Comparison of ENCODE assay signal across 16 mouse cellular contexts in genomic region chr17:35543412-35543861, GRCm38 (mm10). TPM values are rescaled to one million over a fixed set of nuclear protein-coding genes. Genes with fewer than 3 reads are reported as not detected.
DNase-seq lines count a peak whose midpoint lies in the region; ATAC-seq and TF ChIP-seq lines count a peak whose summit lies in the region.
"Had no signal": no experiment of that assay in that cellular context is flagged by ENCODE, and none has a peak within 500 bp of the region (broad histone marks: within the 10 kb centered on the region; RNA-seq: fewer than 3 reads in every experiment).

No protein-coding gene starts in this region.

- ATAC-seq in lung, postnatal 0 days: peak; percentile 58
- peak; percentile 51 for ATAC-seq in hindbrain, embryonic 16.5 days
- ATAC-seq in CD4-positive, CD25-positive, alpha-beta regulatory T cell, adult 4 months: no peak
- ATAC-seq: activated CD4-positive, CD25-positive, alpha-beta regulatory T cell, adult 4 months; inflammation-experienced regulatory T-cells, adult 6 months had no signal

- intact Hi-C loops in gastrocnemius, adult 2 months (cut with DNase I): no loop called here

- H3K27me3 ChIP-seq in lung, postnatal 0 days (replicated peaks; ENCODE audit: insufficient read depth, low read length): no peaks in the 10 kb centered on the region
- H3K27me3 ChIP-seq in hindbrain, embryonic 16.5 days (replicated peaks; ENCODE audit: control insufficient read depth, insufficient read depth, low read length): no peaks in the 10 kb centered on the region
- H3K27me3 ChIP-seq: embryonic facial prominence, embryonic 12.5 days had no signal

- no peak overlapping the region for H3K9ac ChIP-seq in lung, postnatal 0 days (replicated peaks; ENCODE audit: low read depth)
- no peak overlapping the region for H3K9ac ChIP-seq in hindbrain, embryonic 16.5 days (ENCODE audit: low read depth, low read length)
- H3K9ac ChIP-seq: embryonic facial prominence, embryonic 12.5 days had no signal

- no peak for TF ChIP-seq EP300 in lung, postnatal 0 days (IDR thresholded peaks at IDR 0.05)

- peaks cover 4% of the 10 kb centered on the region; the same call in 1 of the 2 replicates for H3K4me1 ChIP-seq in lung, postnatal 0 days (ENCODE audit: insufficient read depth, low read depth, low read length)
- 0 out of 2 replicates have a peak, but pooled peaks cover 3% of the 10 kb centered on the region for H3K4me1 ChIP-seq in hindbrain, embryonic 16.5 days (ENCODE audit: control insufficient read depth, insufficient read depth, low read depth, low read length)

- H3K4me2 ChIP-seq in lung, postnatal 0 days (replicated peaks; ENCODE audit: low read depth, low read length): no peak overlapping the region
- H3K4me2 ChIP-seq in hindbrain, embryonic 16.5 days (ENCODE audit: low read length): peak overlapping the region; percentile 30
- H3K4me2 ChIP-seq: embryonic facial prominence, embryonic 12.5 days had no signal

- no peak for DNase-seq in gastrocnemius, adult 2 months
- DNase-seq in gastrocnemius, postnatal 4 days (ENCODE audit: low spot score in 2 of 2): no peak
- DNase-seq in lung, postnatal 0 days (ENCODE audit: low spot score): peak; percentile 60
- DNase-seq in lung, adult 18-20 months: no peak
- DNase-seq in urinary bladder, postnatal 14 days (ENCODE audit: low spot score): no peak
- no peak for DNase-seq in layer of hippocampus, postnatal 10 days (ENCODE audit: low spot score in 2 of 2)

- no peaks in the 10 kb centered on the region for H3K9me3 ChIP-seq in lung, postnatal 0 days (ENCODE audit: low read length)
- H3K9me3 ChIP-seq in hindbrain, embryonic 16.5 days (ENCODE audit: control insufficient read depth, low read length): no peaks in the 10 kb centered on the region
- H3K9me3 ChIP-seq: embryonic facial prominence, embryonic 12.5 days had no signal

- WGBS in lung, postnatal 0 days: 38% methylated on average over 14 of the region's 14 CpGs
- 13% methylated on average over 14 of the region's 14 CpGs for WGBS in hindbrain, embryonic 16.5 days

- H3K4me3 ChIP-seq in gastrocnemius, adult 2 months: peak overlapping the region; percentile 35; the same call in 1 of the 2 replicates
- H3K4me3 ChIP-seq in lung, postnatal 0 days (ENCODE audit: low read depth, low read length): no peak overlapping the region
- H3K4me3 ChIP-seq in hindbrain, embryonic 16.5 days (ENCODE audit: low read length): no peak overlapping the region
- H3K4me3 ChIP-seq: embryonic facial prominence, embryonic 12.5 days had no signal

- H3K36me3 ChIP-seq in lung, postnatal 0 days (ENCODE audit: insufficient read depth, low read length): no peaks in the 10 kb centered on the region
- no peaks in the 10 kb centered on the region for H3K36me3 ChIP-seq in hindbrain, embryonic 16.5 days (ENCODE audit: control insufficient read depth, insufficient read depth, low read length)
- H3K36me3 ChIP-seq: embryonic facial prominence, embryonic 12.5 days had no signal

- no peak overlapping the region for H3K27ac ChIP-seq in gastrocnemius, adult 2 months
- H3K27ac ChIP-seq in lung, postnatal 0 days (ENCODE audit: low read length): no peak overlapping the region
- no peak overlapping the region for H3K27ac ChIP-seq in hindbrain, embryonic 16.5 days (ENCODE audit: low read depth, low read length)
- H3K27ac ChIP-seq: embryonic facial prominence, embryonic 12.5 days had no signal

- TF ChIP-seq CTCF in gastrocnemius, adult 2 months (IDR thresholded peaks at IDR 0.05): no peak
- no peak for TF ChIP-seq CTCF in lung, postnatal 0 days (IDR thresholded peaks at IDR 0.05)

RNA-seq across cellular contexts. Expression of gene Cdsn, which starts 8.5 kb away (rescaled TPM):
- total RNA-seq in gastrocnemius, adult 2 months (2021): not detected
- total RNA-seq in gastrocnemius, postnatal 4 days (2021): under 1 TPM; 0.29 to 0.39 TPM
- 0.04 TPM in 1 of 2 replicates, not detected in the other for polyA plus RNA-seq in lung, postnatal 0 days (2015; fragmentation: Nextera tagmentation; extraction: Ambion mirVana)
- polyA plus RNA-seq in hindbrain, embryonic 16.5 days (2015; fragmentation: Nextera tagmentation; extraction: Ambion mirVana): 0.19 and 0.28 TPM in 2 replicates
- polyA plus RNA-seq in CD4-positive, CD25-positive, alpha-beta regulatory T cell, adult 4 months (2017; shearing (Covaris generic)): not detected
- under 1 TPM; 0.51 to 0.78 TPM for total RNA-seq in layer of hippocampus, postnatal 10 days (2021)
- total RNA-seq: liver, adult 2 months had no signal
- polyA plus RNA-seq: activated CD4-positive, CD25-positive, alpha-beta regulatory T cell, adult 4 months; inflammation-experienced regulatory T-cells, adult 6 months; liver, adult 2 months had no signal

RNA-seq across cellular contexts. Expression of gene Psors1c2, which starts 10.4 kb away (rescaled TPM):
- not detected for total RNA-seq in gastrocnemius, adult 2 months (2021)
- not detected for total RNA-seq in gastrocnemius, postnatal 4 days (2021)
- not detected in 2 replicates for polyA plus RNA-seq in lung, postnatal 0 days (2015; fragmentation: Nextera tagmentation; extraction: Ambion mirVana)
- 0.94 and 1.1 TPM in 2 replicates for polyA plus RNA-seq in hindbrain, embryonic 16.5 days (2015; fragmentation: Nextera tagmentation; extraction: Ambion mirVana)
- under 1 TPM in 1 of 2 experiments, not detected in 1; 0.65 TPM for polyA plus RNA-seq in CD4-positive, CD25-positive, alpha-beta regulatory T cell, adult 4 months (2017; shearing (Covaris generic))
- not detected for total RNA-seq in layer of hippocampus, postnatal 10 days (2021)
- total RNA-seq: liver, adult 2 months had no signal
- polyA plus RNA-seq: activated CD4-positive, CD25-positive, alpha-beta regulatory T cell, adult 4 months; liver, adult 2 months had no signal

RNA-seq across cellular contexts. Expression of gene 2300002M23Rik, which starts 23.8 kb away (rescaled TPM):
- total RNA-seq in gastrocnemius, adult 2 months (2021): not detected
- total RNA-seq in gastrocnemius, postnatal 4 days (2021): not detected
- polyA plus RNA-seq in lung, postnatal 0 days (2015; fragmentation: Nextera tagmentation; extraction: Ambion mirVana): not detected in 2 replicates
- polyA plus RNA-seq in hindbrain, embryonic 16.5 days (2015; fragmentation: Nextera tagmentation; extraction: Ambion mirVana): 0.11 and 0.12 TPM in 2 replicates
- polyA plus RNA-seq in CD4-positive, CD25-positive, alpha-beta regulatory T cell, adult 4 months (2017; shearing (Covaris generic)): not detected
- not detected for total RNA-seq in layer of hippocampus, postnatal 10 days (2021)
- total RNA-seq: layer of hippocampus, adult 18-20 months; liver, adult 2 months had no signal
- polyA plus RNA-seq: activated CD4-positive, CD25-positive, alpha-beta regulatory T cell, adult 4 months; C2C12; embryonic facial prominence, embryonic 12.5 days; frontal cortex, adult 2 months; inflammation-experienced regulatory T-cells, adult 6 months; liver, adult 2 months; stomach, embryonic 14.5 days had no signal

RNA-seq across cellular contexts. Expression of gene Cchcr1, which starts 26.5 kb away (rescaled TPM):
- total RNA-seq in gastrocnemius, adult 2 months (2021): 1 to 10 TPM; 1.7 TPM
- total RNA-seq in gastrocnemius, postnatal 4 days (2021): 10 to 100 TPM; 13.8 to 15.0 TPM
- 5.1 and 5.9 TPM in 2 replicates for polyA plus RNA-seq in lung, postnatal 0 days (2015; fragmentation: Nextera tagmentation; extraction: Ambion mirVana)
- 5.8 and 6.3 TPM in 2 replicates for polyA plus RNA-seq in hindbrain, embryonic 16.5 days (2015; fragmentation: Nextera tagmentation; extraction: Ambion mirVana)
- polyA plus RNA-seq in CD4-positive, CD25-positive, alpha-beta regulatory T cell, adult 4 months (2017; shearing (Covaris generic)): 1 to 10 TPM; 5.5 to 7.6 TPM
- 1 to 10 TPM; 7.7 to 9.7 TPM for total RNA-seq in layer of hippocampus, postnatal 10 days (2021)

RNA-seq across cellular contexts. Expression of gene Tcf19, which starts 26.8 kb away (rescaled TPM):
- total RNA-seq in gastrocnemius, adult 2 months (2021): 1 to 10 TPM in 1 of 2 experiments, under 1 TPM in 1; 0.73 to 1.0 TPM
- 10 to 100 TPM; 28.1 to 29.9 TPM for total RNA-seq in gastrocnemius, postnatal 4 days (2021)
- polyA plus RNA-seq in lung, postnatal 0 days (2015; fragmentation: Nextera tagmentation; extraction: Ambion mirVana): 14.2 and 17.4 TPM in 2 replicates
- polyA plus RNA-seq in hindbrain, embryonic 16.5 days (2015; fragmentation: Nextera tagmentation; extraction: Ambion mirVana): 16.4 and 21.2 TPM in 2 replicates
- polyA plus RNA-seq in CD4-positive, CD25-positive, alpha-beta regulatory T cell, adult 4 months (2017; shearing (Covaris generic)): 10 to 100 TPM; 17.1 to 22.0 TPM
- 1 to 10 TPM; 7.5 to 8.0 TPM for total RNA-seq in layer of hippocampus, postnatal 10 days (2021)
